Mouse (Mus musculus) left cerebral cortex, adult 9 months (tissue): ENCODE results near the gene Nfe2l1.
A peak's percentile ranks its signal among the peaks of the same experiment; 100 is the strongest.

Experiments
- DNase-seq, 2 experiments: peaks; one replicate each; pipeline ENCODE4 v3.0.0; 2022; ENCODE audit warnings: low spot score in 2 of 2

Gene Nfe2l1

DNA sequence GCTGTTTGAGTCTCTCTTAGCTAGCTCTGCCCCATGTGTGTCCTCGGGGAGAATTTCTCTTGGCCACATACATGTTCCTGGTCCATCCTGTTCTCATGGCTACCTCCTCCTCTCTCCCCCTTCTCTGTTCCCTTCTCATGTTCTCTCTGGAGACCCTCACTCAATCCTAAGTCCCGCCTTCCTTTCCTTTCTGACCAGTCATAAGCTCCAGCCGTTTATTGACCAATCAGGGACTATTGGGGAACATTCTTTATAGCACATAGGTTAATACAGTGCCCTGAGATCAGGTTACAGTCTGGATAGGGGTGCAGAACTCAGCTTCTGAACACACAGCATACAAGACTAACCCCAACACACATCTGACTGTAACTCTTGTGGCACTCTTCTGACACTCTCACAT is 17.5 kb upstream of the Nfe2l1 start:
- no peak for DNase-seq

GRCm38 (mm10) chr11:96843627-96844026 is 13.9 kb upstream of the Nfe2l1 start:
- DNase-seq: no peak

GRCm38 (mm10) chr11:96840290-96840689 is 10.5 kb upstream of the Nfe2l1 start:
- DNase-seq: peak in 1 of 2 experiments; percentile 81

- DNase-seq: no peak
These were observed 10.1 kb upstream of the Nfe2l1 start for GRCm38 (mm10) chr11:96839877-96840276.

DNA sequence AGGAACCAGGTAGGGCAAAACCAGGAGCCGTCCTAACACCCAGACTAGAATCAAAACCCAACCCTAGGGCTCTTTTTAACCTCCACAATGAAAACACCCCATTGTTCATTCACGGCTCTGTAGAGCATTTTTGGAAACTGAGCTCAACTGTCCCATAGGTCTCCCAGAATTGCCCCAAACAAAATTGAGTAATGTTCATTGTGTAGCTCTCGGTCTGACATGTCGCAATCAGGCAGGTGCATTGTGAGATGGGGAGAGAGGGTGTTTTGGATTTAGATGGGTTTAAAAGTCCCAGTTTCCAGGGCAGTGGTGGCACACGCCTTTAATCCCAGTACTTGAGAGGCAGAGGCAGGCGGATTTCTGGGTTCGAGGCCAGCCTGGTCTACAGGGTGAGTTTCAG is 9.7 kb upstream of the Nfe2l1 start:
- no peak for DNase-seq

- no peak for DNase-seq
These were observed 8.6 kb upstream of the Nfe2l1 start for GRCm38 (mm10) chr11:96838341-96838740.

GRCm38 (mm10) chr11:96837298-96837697 is 7.5 kb upstream of the Nfe2l1 start:
- DNase-seq: no peak

GRCm38 (mm10) chr11:96834127-96834526 is 4.4 kb upstream of the Nfe2l1 start:
- DNase-seq: no peak

DNA sequence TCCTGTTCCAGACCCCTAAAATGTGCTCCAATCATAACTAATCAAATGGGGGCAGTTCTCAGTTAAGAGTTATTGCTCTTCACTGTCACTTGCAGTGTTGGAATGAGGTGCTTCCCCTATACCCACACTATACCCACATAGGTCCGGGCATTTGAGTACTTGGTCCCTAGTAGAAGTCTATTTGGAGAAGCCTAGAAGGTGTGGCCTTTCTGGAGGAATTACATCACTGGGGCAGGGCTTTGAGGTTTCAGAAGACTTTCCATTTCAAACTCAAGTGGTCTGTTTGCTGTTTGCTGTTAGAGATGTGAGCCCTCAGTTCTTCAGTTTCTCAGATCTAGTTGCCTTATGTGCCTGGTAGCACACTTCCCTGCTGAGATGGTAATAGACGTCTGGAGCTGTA is 3.2 kb upstream of the Nfe2l1 start:
- no peak for DNase-seq

- no peak for DNase-seq
These were observed 2.8 kb upstream of the Nfe2l1 start for GRCm38 (mm10) chr11:96832541-96832940.

- no peak for DNase-seq
These were observed 1.7 kb upstream of the Nfe2l1 start for GRCm38 (mm10) chr11:96831516-96831915.

DNA sequence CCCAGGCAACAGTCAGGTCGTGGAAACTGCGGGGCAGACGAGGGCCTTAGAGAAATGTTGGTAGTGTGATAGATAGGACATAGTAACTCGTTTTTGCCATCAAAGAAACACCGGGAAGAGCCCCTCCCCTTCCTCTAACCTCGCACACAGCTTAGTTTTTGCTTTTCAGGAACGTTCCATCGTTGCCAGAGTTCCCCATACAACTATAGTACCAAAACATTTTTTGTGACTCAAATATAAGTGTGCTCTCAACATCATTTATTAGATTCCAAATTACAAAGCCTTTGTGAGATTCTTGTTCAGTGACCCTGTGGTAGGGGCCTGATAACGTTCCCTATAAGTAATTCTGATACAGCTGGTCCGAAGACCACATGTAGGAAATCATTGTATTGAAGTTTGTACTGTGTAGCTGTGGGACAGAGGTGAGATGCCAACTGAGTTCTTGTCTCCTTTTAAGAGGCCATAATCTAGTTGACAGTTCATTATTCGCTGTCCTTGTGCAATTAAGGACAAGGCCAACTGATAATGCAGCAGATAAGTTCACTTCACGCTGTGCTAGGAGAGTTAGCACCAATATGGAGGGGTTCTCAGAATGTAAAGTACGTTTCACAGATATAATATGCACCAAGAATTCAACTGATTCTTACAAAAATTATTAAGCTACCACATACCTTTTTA is 910 bp upstream of the Nfe2l1 start:
- DNase-seq: no peak

- DNase-seq: peak in 1 of 2 experiments; percentile 48
These were observed 360 bp downstream of the Nfe2l1 start for GRCm38 (mm10) chr11:96829403-96829812.

- DNase-seq: no peak
These were observed 887 bp downstream of the Nfe2l1 start for GRCm38 (mm10) chr11:96828881-96829280.

DNA sequence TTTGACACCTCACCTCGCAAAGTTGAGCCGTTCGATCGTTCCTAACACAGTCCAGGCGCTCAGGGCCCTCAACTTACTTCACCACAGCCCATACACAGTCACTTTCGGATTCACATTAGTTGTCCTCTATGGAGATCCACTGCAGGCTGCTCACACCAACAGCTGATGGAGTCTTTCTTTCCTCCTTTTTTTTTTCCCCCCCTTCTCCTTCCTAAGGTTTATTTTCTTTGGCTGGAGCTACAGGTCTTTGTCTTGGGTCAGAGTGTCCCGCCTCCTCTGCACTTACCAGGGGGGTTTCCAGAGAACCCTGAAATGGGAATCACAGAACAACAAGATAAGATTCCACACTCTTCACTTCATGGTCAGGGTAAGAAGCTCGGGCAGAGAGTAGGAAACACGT is 1.9 kb downstream of the Nfe2l1 start:
- DNase-seq: no peak

DNA sequence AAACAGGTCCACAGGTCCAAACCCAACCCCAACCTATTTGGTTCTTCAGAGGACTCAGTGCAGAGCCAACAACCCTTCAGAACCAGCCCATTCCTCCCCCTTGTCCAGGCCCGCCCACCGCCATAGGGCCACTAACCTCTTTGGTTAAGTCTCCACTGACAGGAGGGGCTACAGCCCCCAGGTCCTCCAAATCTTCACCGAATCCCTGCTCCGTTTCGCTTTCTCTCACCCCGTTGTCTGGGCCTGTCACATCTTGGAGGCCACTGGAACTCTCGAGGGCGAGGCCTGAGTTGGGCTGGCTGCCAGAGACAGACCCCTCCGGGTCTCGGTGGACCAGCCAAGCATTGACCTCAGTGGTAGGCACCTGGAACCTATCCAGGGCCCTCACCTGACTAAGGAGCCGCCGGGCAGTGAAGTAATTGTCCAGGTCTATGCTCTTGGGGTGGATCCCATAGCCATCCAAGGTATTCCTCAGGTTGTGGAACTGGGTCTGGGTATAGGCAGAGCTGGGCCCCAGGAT is 2.6 kb downstream of the Nfe2l1 start:
- no peak for DNase-seq

GRCm38 (mm10) chr11:96826481-96826880 is 3.3 kb downstream of the Nfe2l1 start:
- no peak for DNase-seq

GRCm38 (mm10) chr11:96824783-96825495 is 4.8 kb downstream of the Nfe2l1 start:
- DNase-seq: no peak

DNA sequence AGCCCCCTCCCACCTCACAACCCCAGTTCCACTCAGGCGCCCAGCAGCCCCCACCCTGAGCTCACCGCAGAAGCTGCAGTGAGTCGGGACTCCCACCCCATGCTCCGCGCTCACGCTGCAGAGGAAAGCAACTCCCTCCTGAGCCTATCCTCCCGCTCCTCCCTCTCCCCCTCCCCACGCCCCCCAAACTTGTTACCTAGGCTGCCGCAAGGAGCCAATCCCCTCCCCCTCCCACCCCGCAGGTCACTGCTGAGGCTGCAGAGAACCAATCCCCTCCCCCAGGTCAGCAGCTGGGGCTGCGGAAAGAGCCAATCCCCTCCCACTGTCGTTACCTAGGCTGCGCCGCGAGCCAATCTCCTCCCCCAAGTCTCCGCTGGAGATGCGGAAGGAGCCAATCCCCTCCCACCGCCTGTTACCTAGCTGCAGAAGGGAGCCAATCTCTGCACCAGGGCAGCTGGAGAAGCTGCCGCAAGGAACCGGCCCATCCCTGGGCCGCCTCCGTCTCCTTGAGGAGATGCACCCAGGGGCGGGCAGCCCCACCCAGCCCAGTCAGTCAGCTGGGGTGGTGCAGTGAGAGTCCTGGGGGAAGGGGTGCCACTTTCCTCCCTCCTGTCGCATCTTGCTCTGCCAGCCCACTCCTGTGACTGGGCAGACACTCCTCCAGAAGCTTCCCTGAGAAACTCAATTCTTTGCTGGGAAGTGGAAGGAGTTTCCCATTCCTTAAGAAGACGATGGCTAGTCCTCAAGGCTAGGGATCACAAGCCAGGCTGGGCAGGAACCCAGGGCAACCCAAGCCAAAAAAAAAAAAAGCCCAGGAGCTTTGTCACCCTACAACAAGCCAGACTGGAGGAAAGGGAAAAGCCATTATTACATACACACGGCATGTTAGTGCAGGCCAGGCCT is 5.6 kb downstream of the Nfe2l1 start:
- peak; percentile 88 to 91 for DNase-seq

GRCm38 (mm10) chr11:96823471-96823837 is 6.3 kb downstream of the Nfe2l1 start:
- no peak for DNase-seq

DNA sequence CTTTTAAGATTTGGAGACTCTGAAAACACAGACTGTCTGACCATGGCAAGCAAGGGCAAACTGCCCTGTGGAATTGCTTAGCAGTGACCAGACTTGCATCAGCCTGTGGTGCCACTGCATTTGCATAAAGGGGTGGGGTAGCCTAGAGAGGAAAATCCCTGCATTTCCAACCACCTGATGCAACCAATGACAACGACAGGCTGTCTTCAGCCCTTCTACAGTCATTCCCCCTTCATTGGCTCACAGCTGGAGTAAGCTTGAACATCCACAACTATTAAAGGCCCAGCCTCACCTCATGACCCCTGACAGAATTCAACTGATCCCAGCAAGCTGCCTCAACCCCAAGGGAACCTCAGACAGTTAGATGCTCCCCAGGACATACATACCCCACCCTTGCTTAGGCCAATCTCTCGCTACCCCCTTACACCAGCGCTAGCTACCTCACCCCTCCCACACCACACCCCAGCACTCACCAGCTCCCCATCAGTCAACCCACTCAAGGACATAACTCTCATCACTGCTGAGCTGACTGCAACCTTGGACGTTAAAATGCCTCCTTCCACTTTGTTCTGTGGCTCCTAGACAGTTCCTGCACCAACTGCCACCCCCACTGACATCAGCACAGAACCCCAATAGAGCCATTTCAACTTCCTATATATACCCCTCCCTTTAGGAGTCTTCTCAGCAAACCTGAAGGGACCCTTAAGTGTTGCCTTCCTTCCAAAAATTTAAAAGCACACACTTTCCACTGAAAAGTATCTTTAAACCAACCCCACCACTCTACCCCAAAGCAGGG is 6.9 kb downstream of the Nfe2l1 start:
- DNase-seq: no peak
